Mouse (Mus musculus) stomach, postnatal 0 days (tissue): ENCODE measurements around the gene Lhfpl3. TPM values are rescaled to one million over a fixed set of nuclear protein-coding genes. Genes with fewer than 3 reads are reported as not detected.

Source experiments
- ATAC-seq: fragments of 200-750 bp; cut with Nextera tagmentation; 2 replicates; pipeline ENCODE4 v1.8.0; 2017; ENCODE audit not compliant: low FRiP score, low TSS enrichment
- DNase-seq: peaks from one replicate; pipeline ENCODE4 v3.0.0-alpha.2; 2016; ENCODE audit warnings: low spot score
- H3K27ac ChIP-seq: fragments of 300-500 bp; sonication (generic); replicated peaks from 2 replicates; pipeline ENCODE4 v1.5.1; 2014; ENCODE audit warnings: mild to moderate bottlenecking, control low read depth
- H3K27me3 ChIP-seq: fragments of 300-500 bp; sonication (generic); 2 replicates; pipeline ENCODE4 v1.6.1; 2014; ENCODE audit warnings: low read length; ENCODE audit not compliant: control insufficient read depth, insufficient read depth
- H3K36me3 ChIP-seq: fragments of 300-500 bp; sonication (generic); 2 replicates; pipeline ENCODE4 v1.6.1; 2014; ENCODE audit warnings: low read length, mixed read lengths; ENCODE audit not compliant: control insufficient read depth, insufficient read depth
- H3K4me1 ChIP-seq: fragments of 300-500 bp; sonication (generic); replicated peaks from 2 replicates; pipeline ENCODE4 v1.6.1; 2014; ENCODE audit warnings: antibody characterized with exemption; ENCODE audit not compliant: control insufficient read depth, insufficient read depth
- H3K4me2 ChIP-seq: fragments of 300-500 bp; sonication (generic); replicated peaks from 2 replicates; pipeline ENCODE4 v1.6.1; 2014; ENCODE audit warnings: low read depth, mild to moderate bottlenecking, control low read depth, moderate library complexity
- H3K4me3 ChIP-seq: fragments of 300-500 bp; sonication (generic); 2 replicates; pipeline ENCODE4 v1.5.1; 2014; ENCODE audit warnings: low read depth, low read length, control low read depth
- H3K9ac ChIP-seq: fragments of 300-500 bp; sonication (generic); 2 replicates; pipeline ENCODE4 v1.6.1; 2014; ENCODE audit warnings: mild to moderate bottlenecking, low read length, control low read depth, mixed read lengths
- H3K9me3 ChIP-seq: fragments of 300-500 bp; sonication (generic); 2 replicates; pipeline ENCODE4 v1.6.1; 2016; ENCODE audit warnings: low read length; ENCODE audit not compliant: control insufficient read depth
- CTCF ChIP-seq: IDR thresholded peaks from 2 replicates; pipeline ENCODE4 v1.5.1; 2016; ENCODE audit warnings: antibody characterized with exemption, low read depth, mild to moderate bottlenecking, moderate library complexity
- EP300 ChIP-seq: optimal IDR thresholded peaks from 2 replicates; pipeline ENCODE3; 2016; ENCODE audit warnings: antibody characterized with exemption
- WGBS: fragments of 180-500 bp; shearing (Covaris S2); extraction: QIAGEN DNeasy Blood & Tissue Kit; methylation state at CpG from one replicate; pipeline ENCODE4 v1.1.7; 2014; 5-methylcytosine and 5-hydroxymethylcytosine counted together
- polyA plus RNA-seq: library from polyadenylated mRNA; unstranded; fragments of >200 nt; fragmentation: Nextera tagmentation; extraction: Ambion mirVana; gene quantifications from 2 replicates; pipeline ENCODE4 v1.2.1, GENCODE M21; 2015

Lhfpl3 gene
- polyA plus RNA-seq, 1 experiment from 2014 or later, result 0.23 TPM

- Histone ChIP-seq H3K9ac (no peak overlapping the region), H3K4me2 (no peak overlapping the region), H3K4me1 (no peaks in the 10 kb centered on the region), H3K4me3 (no peak overlapping the region), H3K9me3 (no peaks in the 10 kb centered on the region), H3K36me3 (no peaks in the 10 kb centered on the region), H3K27me3 (no peaks in the 10 kb centered on the region), H3K27ac (no peak overlapping the region)
- 38% methylated on average over 1 of the region's 1 CpGs for WGBS
- no peak for TF ChIP-seq EP300
- TF ChIP-seq CTCF, result no peak
- DNase-seq (no peak), ATAC-seq (no peak)
These were observed 24.9 kb downstream of the Lhfpl3 start for GRCm38 (mm10) chr5:22770726-22771125.

DNA sequence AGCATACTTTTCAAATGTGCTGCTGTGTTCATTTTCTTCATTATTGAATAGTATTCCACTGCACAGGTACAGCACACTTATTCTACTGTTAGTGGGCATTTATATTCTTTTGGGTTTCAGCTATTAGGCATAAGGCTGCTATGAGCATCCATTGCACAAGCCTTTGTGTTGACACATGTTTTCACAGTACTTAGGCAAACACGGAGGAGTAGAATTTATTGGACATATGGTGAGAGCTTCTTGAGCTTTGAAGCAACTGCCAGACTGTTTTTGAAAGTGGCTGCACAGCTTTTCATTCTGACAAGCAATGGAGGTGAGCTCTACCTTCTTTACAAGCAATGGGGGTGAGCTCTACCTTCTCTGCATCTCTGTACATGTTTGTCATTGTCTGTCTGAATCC is 49.5 kb downstream of the Lhfpl3 start:
- no peak for TF ChIP-seq EP300
- TF ChIP-seq CTCF, result no peak
- no peaks in the 10 kb centered on the region for H3K27me3 ChIP-seq
- H3K9me3 ChIP-seq, result no peaks in the 10 kb centered on the region
- WGBS, result 61% methylated on average over 1 of the region's 1 CpGs
- no peak overlapping the region for H3K27ac ChIP-seq
- H3K4me3 ChIP-seq, result no peak overlapping the region
- DNase-seq, result no peak
- H3K4me2 ChIP-seq, result no peak overlapping the region
- H3K36me3 ChIP-seq, result no peaks in the 10 kb centered on the region
- no peaks in the 10 kb centered on the region for H3K4me1 ChIP-seq
- ATAC-seq, result no peak
- H3K9ac ChIP-seq, result no peak overlapping the region

DNA sequence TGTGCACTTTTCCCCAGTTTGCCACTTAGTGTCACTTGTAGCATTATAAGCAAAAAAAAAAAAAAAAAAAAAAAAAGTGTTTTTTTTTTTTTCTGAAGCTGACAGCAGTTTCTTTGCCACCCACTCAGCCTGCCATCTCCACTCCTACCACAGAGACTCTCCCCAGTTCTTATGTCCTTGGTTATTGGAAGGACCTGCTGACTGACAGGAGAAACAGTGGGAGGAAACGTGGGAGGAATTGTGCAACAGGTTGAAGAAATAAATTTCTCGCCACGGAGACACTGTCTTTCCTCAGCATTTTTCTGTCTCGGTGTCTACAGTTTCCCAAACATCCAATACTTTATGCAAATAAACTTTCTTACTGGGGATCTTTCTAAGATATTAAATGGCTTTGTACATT is 67.6 kb downstream of the Lhfpl3 start:
- 71% methylated on average over 4 of the region's 4 CpGs for WGBS
- Histone ChIP-seq H3K4me2 (no peak overlapping the region), H3K27me3 (no peaks in the 10 kb centered on the region), H3K9ac (no peak overlapping the region), H3K9me3 (no peaks in the 10 kb centered on the region), H3K36me3 (no peaks in the 10 kb centered on the region), H3K4me1 (no peaks in the 10 kb centered on the region), H3K27ac (no peak overlapping the region), H3K4me3 (no peak overlapping the region)
- ATAC-seq, result no peak
- no peak for DNase-seq
- TF ChIP-seq EP300 (no peak), CTCF (no peak)

DNA sequence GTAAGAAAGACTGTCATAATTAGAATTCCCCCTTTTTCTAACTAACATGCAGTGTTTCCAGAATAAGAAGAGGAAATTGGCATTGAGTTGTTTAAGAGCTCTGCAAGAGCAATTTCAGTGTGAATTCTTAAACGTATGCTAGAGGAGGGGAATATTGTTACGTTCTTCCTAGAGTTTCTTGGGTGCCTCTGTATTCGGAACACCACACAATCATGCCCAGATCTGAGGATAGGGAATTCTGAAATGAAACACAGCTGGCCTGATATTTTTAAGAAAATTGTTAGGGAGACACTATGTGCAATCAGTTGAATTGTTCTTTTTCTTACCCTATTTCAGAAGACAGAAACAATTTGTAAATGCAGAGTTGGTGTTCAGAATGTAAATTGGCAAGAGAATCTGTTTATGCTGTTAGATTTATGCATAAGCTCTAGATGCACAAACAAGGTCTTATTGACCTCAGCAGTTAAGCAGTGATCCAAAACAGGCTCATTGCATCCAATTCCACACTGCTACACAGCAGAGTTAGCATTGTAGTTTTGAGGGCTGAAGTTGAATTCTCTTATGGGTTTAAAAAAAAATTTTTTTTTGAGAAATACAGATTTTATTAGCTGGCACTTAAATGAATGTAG is 84.1 kb downstream of the Lhfpl3 start:
- H3K27ac ChIP-seq, result no peak overlapping the region
- TF ChIP-seq EP300 (no peak), CTCF (no peak)
- no peak overlapping the region for H3K4me2 ChIP-seq
- WGBS, result 74% methylated on average over 3 of the region's 3 CpGs
- H3K27me3 ChIP-seq, result no peaks in the 10 kb centered on the region
- ATAC-seq, result no peak
- H3K36me3 ChIP-seq, result no peaks in the 10 kb centered on the region
- DNase-seq, result no peak
- H3K9ac ChIP-seq, result no peak overlapping the region
- no peaks in the 10 kb centered on the region for H3K4me1 ChIP-seq
- H3K4me3 ChIP-seq, result no peak overlapping the region
- H3K9me3 ChIP-seq, result no peaks in the 10 kb centered on the region

- TF ChIP-seq CTCF (no peak), EP300 (no peak)
- Histone ChIP-seq H3K9me3 (no peaks in the 10 kb centered on the region), H3K27ac (no peak overlapping the region), H3K36me3 (no peaks in the 10 kb centered on the region), H3K4me1 (no peaks in the 10 kb centered on the region), H3K27me3 (no peaks in the 10 kb centered on the region), H3K4me3 (no peak overlapping the region), H3K9ac (no peak overlapping the region), H3K4me2 (no peak overlapping the region)
- DNase-seq, result peak; percentile 13
- 41% methylated on average over 14 of the region's 14 CpGs for WGBS
- ATAC-seq, result no peak
These were observed 105.7 kb downstream of the Lhfpl3 start for GRCm38 (mm10) chr5:22851572-22851971.

GRCm38 (mm10) chr5:22853503-22853902 is 107.6 kb downstream of the Lhfpl3 start:
- no peak overlapping the region for H3K9ac ChIP-seq
- H3K4me3 ChIP-seq, result no peak overlapping the region
- no peak overlapping the region for H3K27ac ChIP-seq
- H3K4me2 ChIP-seq, result no peak overlapping the region
- no peak for ATAC-seq
- WGBS, result 85% methylated on average over 2 of the region's 2 CpGs
- DNase-seq, result no peak
- H3K36me3 ChIP-seq, result no peaks in the 10 kb centered on the region
- TF ChIP-seq CTCF (no peak), EP300 (no peak)
- H3K9me3 ChIP-seq, result no peaks in the 10 kb centered on the region
- no peaks in the 10 kb centered on the region for H3K27me3 ChIP-seq
- H3K4me1 ChIP-seq, result no peaks in the 10 kb centered on the region
